Mouse (Mus musculus): ENCODE results near the gene Cpne1. TPM values are rescaled to one million over a fixed set of nuclear protein-coding genes. Genes with fewer than 3 reads are reported as not detected.

Gene Cpne1
- polyA plus RNA-seq (2012; ENCODE audit: insufficient read depth, insufficient read length, missing spikeins) = 36.0 and 40.9 TPM in 2 replicates

GRCm38 (mm10) chr2:156111358-156112079 is at the start of gene Cpne1, which contains the start of gene Rbm12:
Cpne1 (minus strand) TSS chr2:156111965.
Rbm12 (minus strand) TSS chr2:156111978.
- peaks cover 10% of the 10 kb centered on the region for H3K4me1 ChIP-seq (ENCODE audit: control insufficient read depth, insufficient read depth, low read length)
- peak within 1 kb of the TSS; percentile 71 for H3K27ac ChIP-seq (ENCODE audit: insufficient read depth, low read depth, low read length)
- TF ChIP-seq POLR2A (IDR thresholded peaks at IDR 0.05; ENCODE audit: borderline replicate concordance, low read depth, low read length) (no peak), CTCF (IDR thresholded peaks at IDR 0.05; ENCODE audit: low read depth, low read length) (no peak)
- H3K4me3 ChIP-seq (ENCODE audit: insufficient read depth, low read length) = peak within 1 kb of the TSS; percentile 71

- peaks cover 4% of the 10 kb centered on the region for H3K4me1 ChIP-seq (ENCODE audit: control insufficient read depth, insufficient read depth, low read length)
- H3K27ac ChIP-seq (ENCODE audit: insufficient read depth, low read depth, low read length) = no peak overlapping the region
- no peak overlapping the region for H3K4me3 ChIP-seq (ENCODE audit: insufficient read depth, low read length)
- TF ChIP-seq CTCF (IDR thresholded peaks at IDR 0.05; ENCODE audit: low read depth, low read length) = no peak
- TF ChIP-seq POLR2A (IDR thresholded peaks at IDR 0.05; ENCODE audit: borderline replicate concordance, low read depth, low read length) = no peak
These were observed 39.8 kb upstream of the Cpne1 start for GRCm38 (mm10) chr2:156151538-156151937.

DNA sequence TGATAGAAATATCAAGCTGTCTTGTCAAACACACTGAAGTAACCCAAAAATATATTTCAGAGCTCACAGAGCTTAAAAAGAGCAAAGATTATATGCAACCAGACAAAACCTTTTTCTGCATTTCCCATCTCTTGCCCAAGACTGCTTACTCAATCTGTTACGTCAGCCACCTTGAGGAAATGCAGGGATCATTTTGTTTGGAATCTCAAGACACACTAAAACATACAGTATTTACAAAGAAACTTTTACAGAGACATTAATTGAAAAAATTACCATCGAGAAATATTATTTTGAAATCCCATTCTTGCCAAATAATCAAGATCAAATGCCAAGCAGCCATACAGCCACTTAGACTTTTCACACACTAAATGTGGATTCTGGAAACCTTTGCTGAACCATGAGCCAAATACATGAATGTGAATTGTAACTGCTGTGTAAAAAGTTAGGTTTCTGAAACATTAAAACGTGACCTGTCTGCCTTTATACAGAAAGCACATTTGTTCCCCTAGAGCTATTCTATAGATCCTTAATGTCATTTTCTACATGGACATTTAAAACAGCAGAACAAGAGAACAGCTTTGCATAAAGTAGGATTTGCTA is 35.7 kb upstream of the Cpne1 start:
- TF ChIP-seq POLR2A (IDR thresholded peaks at IDR 0.05; ENCODE audit: borderline replicate concordance, low read depth, low read length) (no peak), CTCF (IDR thresholded peaks at IDR 0.05; ENCODE audit: low read depth, low read length) (no peak)
- H3K27ac ChIP-seq (ENCODE audit: insufficient read depth, low read depth, low read length) = no peak overlapping the region
- peaks cover 9% of the 10 kb centered on the region for H3K4me1 ChIP-seq (ENCODE audit: control insufficient read depth, insufficient read depth, low read length)
- no peak overlapping the region for H3K4me3 ChIP-seq (ENCODE audit: insufficient read depth, low read length)

- TF ChIP-seq CTCF (IDR thresholded peaks at IDR 0.05; ENCODE audit: low read depth, low read length) (no peak), POLR2A (IDR thresholded peaks at IDR 0.05; ENCODE audit: borderline replicate concordance, low read depth, low read length) (no peak)
- no peak overlapping the region for H3K27ac ChIP-seq (ENCODE audit: insufficient read depth, low read depth, low read length)
- H3K4me3 ChIP-seq (ENCODE audit: insufficient read depth, low read length) = no peak overlapping the region
- H3K4me1 ChIP-seq (ENCODE audit: control insufficient read depth, insufficient read depth, low read length) = peaks cover 9% of the 10 kb centered on the region
These were observed 34.7 kb upstream of the Cpne1 start for GRCm38 (mm10) chr2:156146272-156146989.

GRCm38 (mm10) chr2:156145486-156146130 is 33.8 kb upstream of the Cpne1 start:
- H3K4me1 ChIP-seq (ENCODE audit: control insufficient read depth, insufficient read depth, low read length) = peaks cover 9% of the 10 kb centered on the region
- no peak overlapping the region for H3K27ac ChIP-seq (ENCODE audit: insufficient read depth, low read depth, low read length)
- no peak for TF ChIP-seq CTCF (IDR thresholded peaks at IDR 0.05; ENCODE audit: low read depth, low read length)
- no peak for TF ChIP-seq POLR2A (IDR thresholded peaks at IDR 0.05; ENCODE audit: borderline replicate concordance, low read depth, low read length)
- H3K4me3 ChIP-seq (ENCODE audit: insufficient read depth, low read length) = no peak overlapping the region

- TF ChIP-seq CTCF (IDR thresholded peaks at IDR 0.05; ENCODE audit: low read depth, low read length) = no peak
- TF ChIP-seq POLR2A (IDR thresholded peaks at IDR 0.05; ENCODE audit: borderline replicate concordance, low read depth, low read length) = no peak; the same call in 1 of the 2 replicates
- Histone ChIP-seq H3K4me1 (ENCODE audit: control insufficient read depth, insufficient read depth, low read length) (peaks cover 9% of the 10 kb centered on the region), H3K4me3 (ENCODE audit: insufficient read depth, low read length) (peak within 1 kb of the TSS; percentile 76), H3K27ac (ENCODE audit: insufficient read depth, low read depth, low read length) (peak within 1 kb of the TSS; percentile 33)
These were observed 32.4 kb upstream of the Cpne1 start, which contains the start of the genes Romo1 and Nfs1 for GRCm38 (mm10) chr2:156143953-156144724. Romo1 (plus strand) TSS chr2:156144039. Nfs1 (minus strand) TSS chr2:156144186.

DNA sequence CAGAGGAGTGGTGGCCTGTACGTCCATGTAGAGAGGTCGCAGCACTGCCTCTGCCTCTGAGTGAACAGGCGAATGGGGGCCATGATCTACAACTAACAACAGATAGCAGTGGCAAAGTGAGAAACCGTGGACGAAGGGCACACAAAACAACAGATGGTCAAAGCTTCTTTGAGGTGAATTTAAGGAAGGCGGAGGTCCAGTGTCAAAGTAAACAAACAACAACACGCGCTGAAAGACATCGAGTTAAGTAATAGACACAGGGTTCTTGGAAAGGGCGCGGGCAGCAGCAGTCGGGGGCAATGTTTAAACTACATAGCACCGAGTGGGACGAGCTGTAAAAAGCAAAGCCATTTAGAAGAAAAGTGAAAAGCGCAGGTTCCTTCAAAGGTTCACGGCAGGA is 31.6 kb upstream of the Cpne1 start:
- H3K4me1 ChIP-seq (ENCODE audit: control insufficient read depth, insufficient read depth, low read length) = peaks cover 9% of the 10 kb centered on the region
- TF ChIP-seq POLR2A (IDR thresholded peaks at IDR 0.05; ENCODE audit: borderline replicate concordance, low read depth, low read length) (no peak), CTCF (IDR thresholded peaks at IDR 0.05; ENCODE audit: low read depth, low read length) (no peak)
- H3K27ac ChIP-seq (ENCODE audit: insufficient read depth, low read depth, low read length) = no peak overlapping the region
- H3K4me3 ChIP-seq (ENCODE audit: insufficient read depth, low read length) = peak overlapping the region; percentile 76

DNA sequence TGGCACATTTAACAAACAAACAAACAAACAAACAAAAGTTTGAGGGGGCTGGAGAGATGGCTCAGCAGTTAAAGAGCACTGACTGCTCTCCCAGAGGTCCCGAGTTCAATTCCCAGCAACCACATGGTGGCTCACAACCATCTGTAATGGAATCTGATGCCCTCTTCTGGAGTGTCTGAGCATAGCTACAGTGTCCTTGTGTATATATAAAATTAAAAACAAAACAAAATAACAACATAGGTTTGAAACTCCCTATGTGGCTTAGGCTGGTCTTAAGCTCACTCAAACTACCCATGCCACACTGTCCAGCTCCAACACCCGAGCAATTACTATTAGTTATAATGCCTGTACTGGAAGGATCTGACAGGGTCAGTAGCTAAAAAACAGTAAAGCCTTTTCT is 31.1 kb upstream of the Cpne1 start:
- Histone ChIP-seq H3K27ac (ENCODE audit: insufficient read depth, low read depth, low read length) (no peak overlapping the region), H3K4me1 (ENCODE audit: control insufficient read depth, insufficient read depth, low read length) (peaks cover 9% of the 10 kb centered on the region), H3K4me3 (ENCODE audit: insufficient read depth, low read length) (peak overlapping the region; percentile 76)
- TF ChIP-seq CTCF (IDR thresholded peaks at IDR 0.05; ENCODE audit: low read depth, low read length) (no peak), POLR2A (IDR thresholded peaks at IDR 0.05; ENCODE audit: borderline replicate concordance, low read depth, low read length) (no peak)

- no peak overlapping the region for H3K27ac ChIP-seq (ENCODE audit: insufficient read depth, low read depth, low read length)
- H3K4me1 ChIP-seq (ENCODE audit: control insufficient read depth, insufficient read depth, low read length) = no peaks in the 10 kb centered on the region
- no peak for TF ChIP-seq POLR2A (IDR thresholded peaks at IDR 0.05; ENCODE audit: borderline replicate concordance, low read depth, low read length)
- TF ChIP-seq CTCF (IDR thresholded peaks at IDR 0.05; ENCODE audit: low read depth, low read length) = no peak
- no peak overlapping the region for H3K4me3 ChIP-seq (ENCODE audit: insufficient read depth, low read length)
These were observed 23.9 kb upstream of the Cpne1 start for GRCm38 (mm10) chr2:156135695-156136094.
